Mouse (Mus musculus) fibroblast of lung, adult 2 months (primary cell): ENCODE data around the gene Inhba.

ENCODE experiments used
- DNase-seq: peaks from one replicate; pipeline ENCODE4 v3.0.0-alpha.2; 2011; ENCODE audit warnings: low read depth

Inhba gene

GRCm38 (mm10) chr13:16011372-16012242 lies at the start of gene Inhba:
TSS of gene Inhba (plus strand) at chr13:16011851.
- no peak for DNase-seq

GRCm38 (mm10) chr13:15976584-15976983 lies 35.1 kb upstream of the Inhba start:
- DNase-seq = no peak

- DNase-seq = no peak
Observed at GRCm38 (mm10) chr13:15979551-15979950, 32.1 kb upstream of the Inhba start.

DNA sequence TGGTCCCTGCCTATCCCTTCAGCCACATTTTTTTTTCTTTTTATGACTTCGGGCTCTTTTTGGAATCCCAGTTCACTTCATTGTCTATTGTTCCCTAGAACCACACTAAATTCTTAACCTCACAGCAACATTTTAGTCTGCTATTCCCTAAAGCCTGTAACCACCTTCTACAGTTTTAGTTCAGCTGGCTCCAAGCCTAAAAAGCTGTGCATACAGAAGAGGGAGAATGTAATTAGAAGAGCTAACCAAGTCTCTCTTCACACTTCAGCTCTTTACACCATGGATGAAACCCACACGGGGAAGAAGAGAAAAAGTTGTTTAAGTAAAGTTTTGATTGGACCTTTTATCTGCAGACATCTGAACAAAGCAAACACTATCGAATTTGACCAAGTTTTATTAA lies 29.6 kb upstream of the Inhba start:
- no peak for DNase-seq

GRCm38 (mm10) chr13:15985761-15986160 lies 25.9 kb upstream of the Inhba start:
- DNase-seq = no peak

GRCm38 (mm10) chr13:15986172-15986571 lies 25.5 kb upstream of the Inhba start:
- no peak for DNase-seq

- no peak for DNase-seq
Observed at GRCm38 (mm10) chr13:15995314-15995713, 16.3 kb upstream of the Inhba start.

- no peak for DNase-seq
Observed at GRCm38 (mm10) chr13:16005517-16005916, 6.1 kb upstream of the Inhba start.

DNA sequence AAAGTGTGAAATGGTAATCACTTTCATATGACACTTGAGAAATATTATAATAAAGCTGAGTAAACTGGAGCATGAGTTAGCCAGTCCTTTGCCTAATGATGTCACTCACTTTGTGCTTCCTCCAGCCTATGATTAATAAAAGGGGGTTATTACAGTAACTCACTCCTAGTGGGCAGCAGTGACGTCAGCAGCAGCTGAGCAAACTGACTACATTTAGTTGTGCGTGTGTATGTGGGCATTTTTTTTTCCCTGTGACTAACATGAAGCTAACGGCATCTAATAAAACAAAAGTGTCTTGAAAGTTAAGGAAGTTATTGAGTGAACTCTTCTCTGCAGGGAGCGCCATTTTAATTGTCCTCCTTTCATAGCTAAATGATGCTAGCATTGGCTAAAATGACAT lies 3.9 kb upstream of the Inhba start:
- no peak for DNase-seq

DNA sequence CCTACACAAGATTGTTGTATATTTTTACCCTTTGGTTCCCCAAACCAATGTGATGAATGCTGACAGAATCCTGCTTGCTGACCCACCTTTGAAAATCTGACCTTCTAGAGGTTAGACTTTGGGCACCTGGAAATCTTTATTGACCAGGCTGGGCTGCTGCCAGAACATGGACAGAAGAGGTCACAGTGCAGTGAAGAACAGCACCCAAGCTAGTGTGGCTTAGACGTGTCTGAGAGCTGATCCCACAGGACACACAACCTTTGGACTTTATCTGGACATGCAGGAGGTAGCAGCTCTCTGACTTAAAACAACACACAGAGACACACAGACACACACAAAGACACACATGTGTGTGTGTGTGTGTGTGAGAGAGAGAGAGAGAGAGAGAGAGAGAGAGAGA lies 3.3 kb upstream of the Inhba start:
- DNase-seq = no peak

- DNase-seq = no peak
Observed at GRCm38 (mm10) chr13:16009766-16010465, 1.7 kb upstream of the Inhba start.

- DNase-seq = no peak
Observed at GRCm38 (mm10) chr13:16010586-16010985, 1.1 kb upstream of the Inhba start.

DNA sequence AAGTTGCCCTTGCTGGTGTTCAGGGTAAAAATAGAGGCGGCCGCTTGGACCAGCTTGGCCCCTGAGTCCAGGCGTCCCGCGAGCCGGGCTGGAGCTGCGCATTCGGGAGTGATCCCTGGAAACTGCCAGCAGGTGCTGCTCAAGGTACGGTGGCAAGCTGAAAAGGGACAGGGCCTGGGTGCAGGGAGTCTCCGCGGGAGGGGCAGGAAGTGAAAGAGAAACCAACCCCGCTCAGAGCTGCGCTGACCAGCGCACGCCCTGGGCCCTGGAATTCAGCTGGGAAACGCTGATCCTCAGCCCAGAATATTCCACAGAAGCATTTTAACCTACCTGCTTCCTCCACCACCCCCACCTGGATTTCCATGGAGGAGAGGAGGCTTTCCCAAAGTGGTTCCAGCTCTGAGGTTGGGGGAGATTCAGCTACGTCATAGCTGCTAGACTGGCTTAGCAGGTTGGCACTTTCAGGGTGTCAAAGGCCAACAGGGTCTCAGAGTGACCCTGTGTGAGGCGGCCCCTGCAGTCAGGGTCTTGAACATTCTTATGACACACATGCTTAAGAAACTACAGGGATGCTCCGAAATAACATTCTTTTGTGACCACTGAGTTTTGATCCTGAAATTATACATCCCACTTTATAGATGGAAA lies 714 bp downstream of the Inhba start:
- DNase-seq = no peak

- no peak for DNase-seq
Observed at GRCm38 (mm10) chr13:16014166-16014565, 2.5 kb downstream of the Inhba start.

GRCm38 (mm10) chr13:16016506-16016905 lies 4.9 kb downstream of the Inhba start:
- no peak for DNase-seq

- no peak for DNase-seq
Observed at GRCm38 (mm10) chr13:16017338-16017737, 5.7 kb downstream of the Inhba start.

DNA sequence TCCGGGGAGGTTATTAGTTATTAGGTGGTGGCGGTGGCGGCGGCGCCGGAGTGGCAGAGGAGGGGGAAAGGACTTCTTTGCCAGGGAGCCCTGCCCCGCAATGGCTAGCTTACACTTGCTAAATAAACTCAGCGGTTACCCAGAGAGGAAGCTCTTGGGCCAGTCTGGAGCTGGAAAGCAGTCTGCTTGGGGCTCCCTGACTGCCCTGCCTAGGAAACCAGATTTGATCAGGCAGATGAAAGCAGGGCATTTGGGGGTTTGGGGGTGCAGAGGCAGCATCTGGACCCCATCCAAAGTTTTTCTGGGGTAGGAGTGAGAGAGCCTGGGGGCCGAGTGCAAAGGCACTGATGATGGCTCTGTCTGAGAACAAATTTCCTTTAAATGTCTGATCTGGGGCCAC lies 6.1 kb downstream of the Inhba start:
- no peak for DNase-seq

DNA sequence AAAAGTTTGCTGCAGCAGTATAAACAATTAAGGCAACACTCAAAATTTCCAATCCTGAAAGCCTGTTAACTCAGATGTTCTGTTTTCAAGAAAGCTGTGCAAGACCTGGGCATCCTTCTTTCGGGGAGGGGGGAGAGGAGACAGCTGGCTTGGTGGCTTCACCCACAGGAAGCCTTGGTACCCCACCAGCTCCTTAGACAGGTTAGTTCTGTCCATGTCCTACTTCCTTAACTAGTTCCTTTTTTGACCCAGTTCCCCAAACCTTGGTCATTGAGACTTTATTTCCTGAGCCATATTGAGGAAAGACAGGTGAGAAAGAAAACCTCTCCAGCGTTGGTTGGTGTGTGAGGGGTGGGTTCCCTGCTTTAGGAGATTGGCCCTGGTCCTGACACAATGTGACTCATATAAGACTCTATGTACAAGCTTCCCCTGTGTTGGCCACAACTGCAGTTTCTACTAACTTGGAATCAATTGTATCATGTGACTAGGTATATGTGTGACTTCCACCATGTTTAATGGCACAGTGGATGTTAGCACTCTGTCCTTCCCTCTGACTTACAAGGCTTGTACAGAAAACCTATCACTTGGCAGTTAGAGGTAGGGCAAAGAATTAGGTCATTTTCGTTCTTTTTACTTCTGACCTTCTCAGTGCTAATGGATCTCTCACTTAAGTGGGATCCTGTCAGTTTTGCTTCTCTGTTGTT lies 7.3 kb downstream of the Inhba start:
- DNase-seq = no peak

GRCm38 (mm10) chr13:16020659-16021058 lies 9.0 kb downstream of the Inhba start:
- no peak for DNase-seq

DNA sequence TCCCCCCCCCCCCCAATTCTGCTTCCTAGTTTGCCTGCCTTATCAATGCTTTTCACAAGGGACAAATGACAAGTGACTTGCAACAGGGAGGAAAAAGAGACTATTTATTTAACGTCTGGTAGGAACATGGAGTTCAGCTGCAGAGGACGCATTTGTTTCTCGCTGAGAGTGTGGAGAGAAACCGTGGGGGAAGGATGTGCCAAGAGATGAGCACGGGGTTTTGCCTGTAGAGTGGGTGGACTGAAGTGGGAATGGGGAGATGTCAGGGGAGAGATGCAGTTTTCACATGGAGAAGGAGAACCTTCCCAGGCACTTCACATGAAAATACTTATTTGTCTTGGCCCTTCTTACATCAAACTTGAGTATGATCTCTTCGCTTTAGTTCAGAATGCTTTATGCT lies 9.5 kb downstream of the Inhba start:
- DNase-seq = no peak

- no peak for DNase-seq
Observed at GRCm38 (mm10) chr13:16021849-16022248, 10.2 kb downstream of the Inhba start.

- DNase-seq = no peak
Observed at GRCm38 (mm10) chr13:16022536-16022935, 10.9 kb downstream of the Inhba start.
